Mouse (Mus musculus) thymus, adult 18-20 months (tissue): ENCODE measurements around the gene Phf23.

Experiments
- DNase-seq, 2 experiments: peaks; one replicate each; pipeline ENCODE4 v3.0.0; 2022; ENCODE audit warnings: mixed read lengths in 2 of 2

Gene Phf23

GRCm38 (mm10) chr11:70023481-70024150, 28.0 kb downstream of the Phf23 start:
- DNase-seq: no peak

- no peak for DNase-seq
These were observed 28.6 kb downstream of the Phf23 start for GRCm38 (mm10) chr11:70024151-70024514.

- DNase-seq: no peak
These were observed 31.1 kb downstream of the Phf23 start for GRCm38 (mm10) chr11:70026689-70027088.

GRCm38 (mm10) chr11:70027397-70027796, 31.8 kb downstream of the Phf23 start:
- DNase-seq: no peak

GRCm38 (mm10) chr11:70028401-70029129, 33.0 kb downstream of the Phf23 start:
- DNase-seq: no peak

- DNase-seq: peak; percentile 40 to 69
These were observed 33.7 kb downstream of the Phf23 start for GRCm38 (mm10) chr11:70029130-70029801.

GRCm38 (mm10) chr11:70029829-70030550, 34.4 kb downstream of the Phf23 start:
- DNase-seq: no peak

GRCm38 (mm10) chr11:70030651-70031320, 35.2 kb downstream of the Phf23 start:
- no peak for DNase-seq

- DNase-seq: no peak
These were observed 35.7 kb downstream of the Phf23 start for GRCm38 (mm10) chr11:70031321-70031670.

- DNase-seq: no peak
These were observed 42.6 kb downstream of the Phf23 start for GRCm38 (mm10) chr11:70038174-70038573.

GRCm38 (mm10) chr11:70039631-70040030, 44.1 kb downstream of the Phf23 start:
- no peak for DNase-seq

- DNase-seq: no peak
These were observed 44.6 kb downstream of the Phf23 start for GRCm38 (mm10) chr11:70040184-70040583.

GRCm38 (mm10) chr11:70042309-70043085, 46.9 kb downstream of the Phf23 start:
- no peak for DNase-seq

- no peak for DNase-seq
These were observed 48.1 kb downstream of the Phf23 start for GRCm38 (mm10) chr11:70043665-70044064.

GRCm38 (mm10) chr11:70045435-70045834, 49.9 kb downstream of the Phf23 start:
- DNase-seq: no peak

GRCm38 (mm10) chr11:70049366-70049765, 53.8 kb downstream of the Phf23 start:
- no peak for DNase-seq
